Mouse (Mus musculus) ovary, adult 10 weeks (tissue): ENCODE measurements around the gene Tmem252. TPM values are rescaled to one million over a fixed set of nuclear protein-coding genes. Genes with fewer than 3 reads are reported as not detected.

ENCODE experiments used
- polyA plus RNA-seq: library from polyadenylated mRNA; stranded (reverse); fragments of 350-450 nt; fragmentation: Illumina TruSeq; extraction: RNeasy Lipid Tissue Mini Kit (QIAGEN cat#74804); gene quantifications from one replicate; pipeline ENCODE4 v1.2.3, GENCODE M21; 2014

The Tmem252 gene
- polyA plus RNA-seq = 0.11 TPM

DNA sequence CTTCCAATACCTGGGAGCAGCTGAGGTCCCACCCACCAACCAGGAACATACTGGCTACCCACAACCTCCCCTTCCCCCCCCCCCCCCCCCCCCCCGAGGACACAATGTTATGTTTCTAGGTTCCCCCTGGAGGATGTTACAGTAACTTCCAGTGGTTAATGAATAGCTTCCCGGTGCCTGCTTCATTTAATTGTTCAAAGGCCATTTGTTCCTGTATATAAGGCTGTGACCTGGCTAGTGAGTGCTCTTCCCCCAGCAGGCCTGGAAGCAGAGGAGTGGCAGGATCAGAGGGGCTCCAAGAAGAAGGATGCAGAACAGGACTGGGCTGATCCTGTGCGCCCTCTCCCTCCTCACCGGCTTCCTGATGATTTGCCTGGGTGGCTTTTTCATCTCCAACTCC, at the start of gene Tmem252:
Tmem252 (plus strand) TSS at position 247 of the 400 bp plus-strand sequence.

Other genes starting within 250 kb of the Tmem252 start
- gene Fam122a, start 196.7 kb upstream of the Tmem252 start, polyA plus RNA-seq = 5.5 TPM
- gene Pip5k1b, start 118.1 kb upstream of the Tmem252 start, polyA plus RNA-seq = 13.4 TPM
- gene Pgm5, start 187.8 kb downstream of the Tmem252 start, polyA plus RNA-seq = 78.8 TPM
- 225 TPM for gene Gm10053, start 201.7 kb downstream of the Tmem252 start, polyA plus RNA-seq
- gene Foxd4, start 227.2 kb downstream of the Tmem252 start, polyA plus RNA-seq = not detected